Comparison of ENCODE assay signal across 19 mouse cellular contexts in genomic region chr8:128619086-128619485, GRCm38 (mm10).
A peak's percentile ranks its signal among the peaks of the same experiment; 100 is the strongest.
DNase-seq lines count a peak whose midpoint lies in the region; ATAC-seq and TF ChIP-seq lines count a peak whose summit lies in the region.
"Had no signal": no experiment of that assay in that cellular context is flagged by ENCODE, and none has a peak within 500 bp of the region (broad histone marks: within the 10 kb centered on the region; RNA-seq: fewer than 3 reads in every experiment).

No protein-coding gene starts in this region.

- ATAC-seq in hindbrain, postnatal 0 days: no peak
- ATAC-seq: lung, postnatal 0 days had no signal

- H3K9me3 ChIP-seq in hindbrain, postnatal 0 days (ENCODE audit: low read length): no peaks in the 10 kb centered on the region
- H3K9me3 ChIP-seq in hindbrain, embryonic 10.5 days: no peaks in the 10 kb centered on the region
- H3K9me3 ChIP-seq: embryonic facial prominence, embryonic 12.5 days; neural tube, embryonic 12.5 days had no signal

- WGBS in hindbrain, postnatal 0 days: 60% methylated on average over 1 of the region's 1 CpGs
- 88% methylated on average over 1 of the region's 1 CpGs for WGBS in hindbrain, embryonic 10.5 days

- DNase-seq in hindbrain, postnatal 0 days (ENCODE audit: low spot score): peak; percentile 3
- DNase-seq in hindbrain, embryonic 10.5 days (ENCODE audit: low spot score): no peak
- peak; percentile 25 for DNase-seq in cerebellum, adult 11 months
- DNase-seq in cerebellum, adult 8-10 months: peak; percentile 22
- peak; percentile 33 for DNase-seq in fat pad, adult 2 months (ENCODE audit: extremely low read depth, low read depth, low spot score)
- no peak for DNase-seq in gastrocnemius, postnatal 4 days (ENCODE audit: low spot score in 2 of 2)
- no peak for DNase-seq in left cerebral cortex, adult 11 months (ENCODE audit: low spot score)
- no peak for DNase-seq in thymus, postnatal 4 days
- DNase-seq: gastrocnemius, postnatal 25 days; kidney, adult 2 months; kidney, postnatal 10 days; left cerebral cortex, postnatal 4 days; liver; thymus, postnatal 36 days had no signal

- TF ChIP-seq CTCF in hindbrain, postnatal 0 days (IDR thresholded peaks at IDR 0.05; ENCODE audit: low read depth): no peak

- no peaks in the 10 kb centered on the region for H3K36me3 ChIP-seq in hindbrain, postnatal 0 days (ENCODE audit: insufficient read depth, low read length)
- no peaks in the 10 kb centered on the region for H3K36me3 ChIP-seq in hindbrain, embryonic 10.5 days
- H3K36me3 ChIP-seq: embryonic facial prominence, embryonic 12.5 days; neural tube, embryonic 12.5 days had no signal

- no peak overlapping the region for H3K27ac ChIP-seq in hindbrain, postnatal 0 days
- no peak overlapping the region for H3K27ac ChIP-seq in hindbrain, embryonic 10.5 days
- H3K27ac ChIP-seq: embryonic facial prominence, embryonic 12.5 days; layer of hippocampus, adult 2 months; left cerebral cortex, adult 2 months; neural tube, embryonic 12.5 days had no signal

- H3K4me1 ChIP-seq in hindbrain, postnatal 0 days (ENCODE audit: insufficient read depth, low read length): no peaks in the 10 kb centered on the region
- no peaks in the 10 kb centered on the region for H3K4me1 ChIP-seq in hindbrain, embryonic 10.5 days (replicated peaks)
- H3K4me1 ChIP-seq: embryonic facial prominence, embryonic 12.5 days; neural tube, embryonic 12.5 days had no signal

- no peak overlapping the region for H3K9ac ChIP-seq in hindbrain, postnatal 0 days (replicated peaks; ENCODE audit: low read length)
- H3K9ac ChIP-seq: embryonic facial prominence, embryonic 12.5 days; neural tube, embryonic 12.5 days had no signal

- no peaks in the 10 kb centered on the region for H3K27me3 ChIP-seq in hindbrain, postnatal 0 days (ENCODE audit: insufficient read depth, low read length)
- no peaks in the 10 kb centered on the region for H3K27me3 ChIP-seq in hindbrain, embryonic 10.5 days (ENCODE audit: insufficient read depth, poor library complexity, severe bottlenecking)
- H3K27me3 ChIP-seq: embryonic facial prominence, embryonic 12.5 days; neural tube, embryonic 12.5 days had no signal

- no peak overlapping the region for H3K4me3 ChIP-seq in hindbrain, postnatal 0 days (ENCODE audit: low read length)
- H3K4me3 ChIP-seq in hindbrain, embryonic 10.5 days: no peak overlapping the region
- H3K4me3 ChIP-seq: embryonic facial prominence, embryonic 12.5 days; layer of hippocampus, adult 2 months; left cerebral cortex, adult 2 months; neural tube, embryonic 12.5 days had no signal

- H3K4me2 ChIP-seq in hindbrain, postnatal 0 days (ENCODE audit: low read depth, low read length): no peak overlapping the region
- H3K4me2 ChIP-seq: embryonic facial prominence, embryonic 12.5 days; neural tube, embryonic 12.5 days had no signal

Comparison
In these comparisons a context has a peak if more than half of its experiments do, and no peak if none do; other contexts are left out.
1. DNase-seq: peak in hindbrain, postnatal 0 days (single experiment), cerebellum, adult 11 months (single experiment), cerebellum, adult 8-10 months (single experiment) and fat pad, adult 2 months (single experiment); none in hindbrain, embryonic 10.5 days (single experiment), gastrocnemius, postnatal 4 days (0 of 2), left cerebral cortex, adult 11 months (single experiment) and thymus, postnatal 4 days (single experiment).